In the genomic region with DNA sequence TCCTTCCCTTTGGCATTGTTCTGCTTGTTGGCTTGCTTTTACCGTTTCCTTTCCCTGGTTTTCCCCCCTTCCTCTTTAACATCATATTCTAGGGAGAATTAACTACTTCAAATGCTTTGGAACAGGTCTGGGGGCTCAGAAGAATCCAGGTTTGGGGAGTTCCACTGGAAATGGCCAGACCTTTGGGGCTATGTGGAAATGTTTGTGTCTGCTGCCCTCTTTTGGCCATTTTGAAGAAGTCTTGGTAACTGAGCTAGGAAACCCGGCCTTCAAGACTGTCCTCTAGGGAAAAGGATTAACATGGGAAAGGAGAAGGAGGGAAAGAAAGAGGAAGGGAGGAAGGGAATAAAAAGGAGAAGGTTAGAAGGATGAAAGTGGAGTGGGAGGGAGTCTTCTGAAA, we compare ENCODE assay signal across 8 mouse cellular contexts. TPM values are rescaled to one million over a fixed set of nuclear protein-coding genes. Genes with fewer than 3 reads are reported as not detected.
A peak's percentile ranks its signal among the peaks of the same experiment; 100 is the strongest.
DNase-seq lines count a peak whose midpoint lies in the region; ATAC-seq and TF ChIP-seq lines count a peak whose summit lies in the region.

No protein-coding gene starts in this region.

- H3K4me3 ChIP-seq in liver, postnatal 0 days (ENCODE audit: low read depth, low read length) = no peak overlapping the region
- no peak overlapping the region for H3K4me3 ChIP-seq in stomach, postnatal 0 days (ENCODE audit: low read depth, low read length)
- H3K4me3 ChIP-seq in cerebellum, adult 2 months (replicated peaks; ENCODE audit: insufficient read depth, low read depth, low read length) = no peak overlapping the region

- no peak overlapping the region for H3K4me2 ChIP-seq in liver, postnatal 0 days (ENCODE audit: low read depth, low read length)
- H3K4me2 ChIP-seq in stomach, postnatal 0 days (replicated peaks; ENCODE audit: low read depth) = no peak overlapping the region

- no peaks in the 10 kb centered on the region for H3K4me1 ChIP-seq in liver, postnatal 0 days (ENCODE audit: insufficient read depth)
- H3K4me1 ChIP-seq in stomach, postnatal 0 days (replicated peaks; ENCODE audit: control insufficient read depth, insufficient read depth) = no peaks in the 10 kb centered on the region
- no peaks in the 10 kb centered on the region for H3K4me1 ChIP-seq in cerebellum, adult 2 months (ENCODE audit: control insufficient read depth, insufficient read depth, low read length)

- no peak for TF ChIP-seq EP300 in liver, postnatal 0 days (IDR thresholded peaks at IDR 0.05; ENCODE audit: low read depth)
- TF ChIP-seq EP300 in stomach, postnatal 0 days (optimal IDR thresholded peaks at IDR 0.05) = no peak

- H3K9ac ChIP-seq in liver, postnatal 0 days (replicated peaks) = no peak overlapping the region
- no peak overlapping the region for H3K9ac ChIP-seq in stomach, postnatal 0 days (ENCODE audit: low read length)

- WGBS in liver, postnatal 0 days (ENCODE audit: insufficient replicate concordance) = 13% methylated on average over 2 of the region's 2 CpGs
- WGBS in stomach, postnatal 0 days = 6% methylated on average over 2 of the region's 2 CpGs
- whole genome bisulfite sequencing in cerebellum, adult 2 months = 13% methylated on average over 2 of the region's 2 CpGs

- peak; percentile 53 for TF ChIP-seq CTCF in liver, postnatal 0 days (IDR thresholded peaks at IDR 0.05; ENCODE audit: low read depth)
- peak; percentile 74 for TF ChIP-seq CTCF in stomach, postnatal 0 days (IDR thresholded peaks at IDR 0.05; ENCODE audit: low read depth)
- no peak for TF ChIP-seq CTCF in cerebellum, adult 2 months (IDR thresholded peaks at IDR 0.05; ENCODE audit: borderline replicate concordance, insufficient read depth, low read depth, low read length)

- H3K27ac ChIP-seq in liver, postnatal 0 days (ENCODE audit: low read depth) = no peak overlapping the region
- H3K27ac ChIP-seq in stomach, postnatal 0 days (replicated peaks) = no peak overlapping the region
- no peak overlapping the region for H3K27ac ChIP-seq in cerebellum, adult 2 months (ENCODE audit: insufficient read depth, low read length)

- no peak for ATAC-seq in liver, postnatal 0 days
- ATAC-seq in stomach, postnatal 0 days (ENCODE audit: low FRiP score, low TSS enrichment) = no peak

- H3K9me3 ChIP-seq in liver, postnatal 0 days (ENCODE audit: low read length) = no peaks in the 10 kb centered on the region
- no peaks in the 10 kb centered on the region for H3K9me3 ChIP-seq in stomach, postnatal 0 days (ENCODE audit: control insufficient read depth, low read length)

- DNase-seq in adrenal gland, adult (ENCODE audit: inconsistent age in 2 of 2, low spot score in 1 of 2) = peak; percentile 9 to 68
- no peak for DNase-seq in adrenal gland, adult 8-10 months
- DNase-seq in liver, postnatal 0 days = no peak
- no peak for DNase-seq in liver
- DNase-seq in induced T-regulatory cell, adult 2 months (ENCODE audit: low read depth) = peak; percentile 25
- DNase-seq in stomach, postnatal 0 days (ENCODE audit: low spot score) = no peak
- DNase-seq in cerebellum, adult 2 months = no peak
- DNase-seq in left cerebral cortex, adult 18-20 months (ENCODE audit: low spot score in 2 of 2) = no peak

- H3K36me3 ChIP-seq in liver, postnatal 0 days (replicated peaks; ENCODE audit: insufficient read depth, low read length) = no peaks in the 10 kb centered on the region
- H3K36me3 ChIP-seq in stomach, postnatal 0 days (ENCODE audit: control insufficient read depth, insufficient read depth, low read length) = no peaks in the 10 kb centered on the region

- H3K27me3 ChIP-seq in liver, postnatal 0 days (ENCODE audit: insufficient read depth, low read length) = no peaks in the 10 kb centered on the region
- H3K27me3 ChIP-seq in stomach, postnatal 0 days (ENCODE audit: control insufficient read depth, insufficient read depth, low read length) = no peaks in the 10 kb centered on the region
- no peaks in the 10 kb centered on the region for H3K27me3 ChIP-seq in cerebellum, adult 2 months (ENCODE audit: control insufficient read depth, insufficient read depth, low read length)

- TF ChIP-seq POLR2A in cerebellum, adult 2 months (IDR thresholded peaks at IDR 0.05; ENCODE audit: borderline replicate concordance, insufficient read depth, low read length) = no peak

RNA-seq across cellular contexts. Expression of a gene that starts 36.4 kb away (rescaled TPM):
- 100 to 1,000 TPM; 147 to 161 (median 149) TPM for total RNA-seq in adrenal gland, adult 8-10 months (2022)
- 102 and 117 TPM in 2 replicates for polyA plus RNA-seq in liver, postnatal 0 days (2015; fragmentation: Nextera tagmentation; extraction: Ambion mirVana)
- polyA plus RNA-seq in stomach, postnatal 0 days (2015; fragmentation: Nextera tagmentation; extraction: Ambion mirVana) = 156 and 174 TPM in 2 replicates
- 105 and 111 TPM in 2 replicates for polyA plus RNA-seq in cerebellum, adult 2 months (2012; rRNA removed)
- 100 to 1,000 TPM; 103 to 106 TPM for total RNA-seq in left cerebral cortex, adult 18-20 months (2021)

RNA-seq across cellular contexts. Expression of a gene that starts 46.5 kb away (rescaled TPM):
- total RNA-seq in adrenal gland, adult 8-10 months (2022) = 10 to 100 TPM; 32.7 to 42.0 (median 37.7) TPM
- polyA plus RNA-seq in liver, postnatal 0 days (2015; fragmentation: Nextera tagmentation; extraction: Ambion mirVana) = 37.0 and 39.2 TPM in 2 replicates
- polyA plus RNA-seq in stomach, postnatal 0 days (2015; fragmentation: Nextera tagmentation; extraction: Ambion mirVana) = 50.9 TPM in 2 replicates
- 23.0 and 24.0 TPM in 2 replicates for polyA plus RNA-seq in cerebellum, adult 2 months (2012; rRNA removed)
- 10 to 100 TPM; 19.8 to 21.3 TPM for total RNA-seq in left cerebral cortex, adult 18-20 months (2021)

Comparison
In these comparisons a context has a peak if more than half of its experiments do, and no peak if none do; other contexts are left out.
1. DNase-seq: peak in adrenal gland, adult (2 of 2) and induced T-regulatory cell, adult 2 months (single experiment); none in adrenal gland, adult 8-10 months (single experiment), liver, postnatal 0 days (single experiment), liver (single experiment), stomach, postnatal 0 days (single experiment), cerebellum, adult 2 months (0 of 2) and left cerebral cortex, adult 18-20 months (0 of 2).